Mouse (Mus musculus): ENCODE data around the gene Snx13.

DNA sequence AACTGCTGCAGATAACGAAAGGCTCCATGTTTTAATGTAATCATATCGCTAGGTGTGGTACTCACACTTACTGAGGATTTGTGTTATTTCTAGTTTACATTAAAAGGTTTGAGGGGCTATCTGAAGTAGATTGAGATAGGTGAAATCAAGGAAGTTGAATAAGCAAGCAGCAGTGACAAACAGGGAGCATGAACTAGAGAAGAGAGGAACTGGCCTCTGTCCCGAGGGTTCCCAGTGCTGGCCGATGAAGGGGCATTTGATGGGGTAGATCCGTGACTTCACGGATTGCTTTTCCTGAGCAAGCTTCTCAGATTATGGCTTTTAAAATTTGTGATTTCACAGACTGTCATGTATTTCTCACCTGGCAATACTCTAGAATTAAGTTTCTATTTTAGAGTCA lies 7.4 kb downstream of the Snx13 start:
- TF ChIP-seq EP300 (IDR thresholded peaks at IDR 0.05; ENCODE audit: insufficient read depth, low read depth, low read length) (no peak), CTCF (IDR thresholded peaks at IDR 0.05; ENCODE audit: low read depth, low read length) (no peak)

Measured in ES-Bruce4 (cell line).